Mouse (Mus musculus): ENCODE data around the gene Rapgef4. TPM values are rescaled to one million over a fixed set of nuclear protein-coding genes. Genes with fewer than 3 reads are reported as not detected.

Rapgef4 gene
- polyA plus RNA-seq, 1 experiment = 555 TPM

DNA sequence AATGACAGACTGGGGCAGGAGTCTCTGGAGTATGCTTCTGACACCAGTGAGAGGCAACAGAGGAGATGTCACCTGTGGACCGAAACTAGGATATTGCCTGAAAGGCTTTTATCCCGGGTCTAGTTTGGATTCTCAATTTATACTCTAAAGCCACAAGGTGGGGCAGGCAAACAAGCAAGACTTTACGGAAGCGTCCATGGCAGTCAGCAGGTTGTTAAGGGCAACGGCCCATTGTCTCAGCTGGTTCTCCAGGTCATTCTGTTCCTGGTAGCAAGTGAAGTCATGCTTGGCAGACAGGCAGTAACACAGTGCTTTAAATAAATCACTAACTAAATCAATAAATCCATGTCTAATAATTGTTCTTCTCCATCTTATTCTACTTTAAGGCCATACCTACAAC is 24.6 kb upstream of the Rapgef4 start:
- no peak for TF ChIP-seq POLR2A (IDR thresholded peaks at IDR 0.05; ENCODE audit: extremely low read depth, insufficient read depth, low read length)
- no peak for TF ChIP-seq CTCF (IDR thresholded peaks at IDR 0.05; ENCODE audit: extremely low read depth, insufficient read depth, low read length)
- Histone ChIP-seq H3K4me3 (ENCODE audit: insufficient read depth, low read length) (no peak overlapping the region), H3K4me1 (ENCODE audit: control insufficient read depth, insufficient read depth, low read length) (no peaks in the 10 kb centered on the region), H3K27ac (ENCODE audit: insufficient read depth, low read length) (no peak overlapping the region)

DNA sequence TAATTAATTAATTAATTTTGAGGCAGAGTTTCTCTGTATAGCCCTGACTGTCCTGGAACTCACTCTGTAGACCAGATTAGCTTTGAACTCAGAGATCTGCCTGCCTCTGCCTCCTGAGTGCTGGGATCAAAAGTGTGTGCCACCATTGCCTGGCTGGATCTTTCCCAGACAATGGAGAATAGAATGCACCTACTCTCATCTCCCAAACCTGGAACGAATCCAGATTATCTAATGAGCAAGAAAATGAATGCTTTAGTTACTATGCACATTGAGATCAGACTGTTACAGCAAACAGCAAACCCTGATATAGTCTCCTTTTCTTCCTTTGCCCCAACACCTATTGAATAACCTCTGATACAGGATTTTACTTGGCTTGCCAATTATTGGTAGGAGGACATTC is 23.1 kb upstream of the Rapgef4 start:
- H3K27ac ChIP-seq (ENCODE audit: insufficient read depth, low read length) = no peak overlapping the region
- no peak overlapping the region for H3K4me3 ChIP-seq (ENCODE audit: insufficient read depth, low read length)
- H3K4me1 ChIP-seq (ENCODE audit: control insufficient read depth, insufficient read depth, low read length) = no peaks in the 10 kb centered on the region
- no peak for TF ChIP-seq POLR2A (IDR thresholded peaks at IDR 0.05; ENCODE audit: extremely low read depth, insufficient read depth, low read length)
- TF ChIP-seq CTCF (IDR thresholded peaks at IDR 0.05; ENCODE audit: extremely low read depth, insufficient read depth, low read length) = no peak

DNA sequence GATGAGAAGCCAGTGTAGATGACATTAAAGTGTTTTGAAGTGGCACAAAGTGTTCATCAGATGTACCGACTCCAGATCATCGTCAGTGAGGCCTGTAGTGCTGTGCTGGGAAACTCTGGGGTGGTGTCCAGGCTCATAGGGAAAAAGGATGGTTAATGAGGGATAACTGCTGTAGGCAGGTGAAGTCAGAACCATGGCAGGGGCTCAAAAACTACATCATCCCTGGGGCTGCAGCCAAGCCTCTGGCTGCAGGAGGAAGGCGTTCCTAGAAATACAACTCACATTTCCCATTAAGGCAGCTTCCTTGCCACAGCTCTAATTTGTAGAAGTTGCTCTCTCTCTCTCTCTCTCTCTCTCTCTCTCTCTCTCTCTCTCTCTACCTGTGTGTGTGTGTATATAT is 22.6 kb upstream of the Rapgef4 start:
- H3K27ac ChIP-seq (ENCODE audit: insufficient read depth, low read length) = no peak overlapping the region
- no peak for TF ChIP-seq CTCF (IDR thresholded peaks at IDR 0.05; ENCODE audit: extremely low read depth, insufficient read depth, low read length)
- TF ChIP-seq POLR2A (IDR thresholded peaks at IDR 0.05; ENCODE audit: extremely low read depth, insufficient read depth, low read length) = no peak
- no peak overlapping the region for H3K4me3 ChIP-seq (ENCODE audit: insufficient read depth, low read length)
- no peaks in the 10 kb centered on the region for H3K4me1 ChIP-seq (ENCODE audit: control insufficient read depth, insufficient read depth, low read length)

DNA sequence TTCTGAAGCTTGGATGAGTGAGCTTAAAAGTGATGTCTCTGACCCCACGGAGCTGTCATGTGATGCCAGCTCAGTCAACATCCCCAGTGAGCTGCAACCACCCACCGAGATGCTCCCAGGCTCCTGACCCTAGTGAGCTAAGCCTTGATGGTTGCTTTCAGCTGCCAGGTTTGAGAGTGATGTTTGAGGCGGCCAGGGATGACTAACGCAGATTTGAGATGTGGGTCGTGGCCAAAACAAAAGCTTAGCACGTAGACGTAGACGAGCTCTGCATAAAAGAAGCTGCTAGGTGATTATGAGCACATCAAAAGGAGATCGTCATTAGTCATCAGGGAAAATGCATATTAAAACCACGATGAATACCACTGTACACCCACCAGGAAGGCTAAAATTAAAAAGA is 16.8 kb upstream of the Rapgef4 start:
- Histone ChIP-seq H3K27ac (ENCODE audit: insufficient read depth, low read length) (no peak overlapping the region), H3K4me1 (ENCODE audit: control insufficient read depth, insufficient read depth, low read length) (peaks cover 4% of the 10 kb centered on the region), H3K4me3 (ENCODE audit: insufficient read depth, low read length) (no peak overlapping the region)
- TF ChIP-seq CTCF (IDR thresholded peaks at IDR 0.05; ENCODE audit: extremely low read depth, insufficient read depth, low read length) (no peak), POLR2A (IDR thresholded peaks at IDR 0.05; ENCODE audit: extremely low read depth, insufficient read depth, low read length) (no peak)

DNA sequence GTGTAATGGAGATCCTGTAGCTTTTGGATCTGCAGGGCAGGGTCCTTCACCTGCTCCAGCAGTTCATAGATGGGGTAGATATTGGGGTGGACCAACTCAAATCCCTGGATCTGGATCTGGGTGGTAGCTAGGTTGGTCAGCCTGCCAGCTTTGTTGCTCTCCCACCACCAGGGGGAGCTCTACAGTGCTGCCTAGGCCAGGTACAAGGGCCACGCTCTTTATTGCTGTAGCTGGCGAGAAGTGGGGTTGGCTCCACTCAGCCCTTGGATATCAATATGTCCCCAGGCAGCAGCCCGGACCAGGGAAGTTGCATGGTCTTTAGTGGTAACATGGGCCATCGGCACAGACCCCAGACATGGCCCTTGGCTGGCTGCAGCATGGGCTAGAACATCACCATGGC is 15.6 kb upstream of the Rapgef4 start:
- H3K27ac ChIP-seq (ENCODE audit: insufficient read depth, low read length) = no peak overlapping the region
- H3K4me1 ChIP-seq (ENCODE audit: control insufficient read depth, insufficient read depth, low read length) = peaks cover 4% of the 10 kb centered on the region
- H3K4me3 ChIP-seq (ENCODE audit: insufficient read depth, low read length) = no peak overlapping the region
- no peak for TF ChIP-seq POLR2A (IDR thresholded peaks at IDR 0.05; ENCODE audit: extremely low read depth, insufficient read depth, low read length)
- TF ChIP-seq CTCF (IDR thresholded peaks at IDR 0.05; ENCODE audit: extremely low read depth, insufficient read depth, low read length) = peak; percentile 47; the same call in 1 of the 2 replicates

DNA sequence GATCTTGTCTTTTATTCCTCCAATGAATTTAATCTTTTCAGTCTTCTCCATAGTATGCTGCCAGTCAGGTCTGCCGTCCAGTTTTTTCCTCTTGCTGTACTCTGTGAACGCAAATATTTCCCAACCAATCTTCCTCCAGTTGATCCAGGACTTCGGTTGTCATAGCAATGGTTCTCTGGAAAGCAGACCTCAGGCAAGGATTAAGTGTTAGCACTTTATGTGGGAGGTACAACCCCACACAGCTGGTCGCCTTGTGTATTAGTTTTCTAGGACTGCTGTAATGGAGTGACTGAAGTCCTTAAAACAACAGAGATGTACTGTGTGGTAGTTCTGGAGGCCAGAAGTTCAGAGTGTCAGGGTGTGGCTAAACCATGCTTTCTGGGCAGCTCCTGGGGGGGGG is 14.3 kb upstream of the Rapgef4 start:
- H3K4me3 ChIP-seq (ENCODE audit: insufficient read depth, low read length) = no peak overlapping the region
- peaks cover 4% of the 10 kb centered on the region for H3K4me1 ChIP-seq (ENCODE audit: control insufficient read depth, insufficient read depth, low read length)
- TF ChIP-seq POLR2A (IDR thresholded peaks at IDR 0.05; ENCODE audit: extremely low read depth, insufficient read depth, low read length) (no peak), CTCF (IDR thresholded peaks at IDR 0.05; ENCODE audit: extremely low read depth, insufficient read depth, low read length) (no peak)
- no peak overlapping the region for H3K27ac ChIP-seq (ENCODE audit: insufficient read depth, low read length)

DNA sequence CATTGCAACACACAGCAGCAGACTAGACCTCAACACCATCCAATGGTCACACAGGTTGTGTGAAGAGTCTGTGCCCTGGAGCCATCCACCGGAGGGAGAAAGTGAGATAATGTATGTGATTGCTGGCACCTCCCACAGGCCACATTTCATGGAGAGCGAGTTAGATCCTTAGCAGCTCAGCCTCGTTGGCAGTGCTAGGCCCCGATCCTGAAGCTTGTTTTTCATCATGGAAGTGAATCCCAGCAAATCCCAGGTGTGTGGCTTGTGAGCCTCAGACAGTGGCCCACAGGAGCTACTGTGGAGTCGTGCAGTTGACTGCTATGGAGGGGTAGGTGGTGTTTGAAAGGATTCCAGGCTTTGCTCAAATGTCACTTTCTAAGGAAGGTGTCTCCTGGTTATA is 13.2 kb upstream of the Rapgef4 start:
- peaks cover 4% of the 10 kb centered on the region for H3K4me1 ChIP-seq (ENCODE audit: control insufficient read depth, insufficient read depth, low read length)
- TF ChIP-seq POLR2A (IDR thresholded peaks at IDR 0.05; ENCODE audit: extremely low read depth, insufficient read depth, low read length) (no peak), CTCF (IDR thresholded peaks at IDR 0.05; ENCODE audit: extremely low read depth, insufficient read depth, low read length) (no peak)

DNA sequence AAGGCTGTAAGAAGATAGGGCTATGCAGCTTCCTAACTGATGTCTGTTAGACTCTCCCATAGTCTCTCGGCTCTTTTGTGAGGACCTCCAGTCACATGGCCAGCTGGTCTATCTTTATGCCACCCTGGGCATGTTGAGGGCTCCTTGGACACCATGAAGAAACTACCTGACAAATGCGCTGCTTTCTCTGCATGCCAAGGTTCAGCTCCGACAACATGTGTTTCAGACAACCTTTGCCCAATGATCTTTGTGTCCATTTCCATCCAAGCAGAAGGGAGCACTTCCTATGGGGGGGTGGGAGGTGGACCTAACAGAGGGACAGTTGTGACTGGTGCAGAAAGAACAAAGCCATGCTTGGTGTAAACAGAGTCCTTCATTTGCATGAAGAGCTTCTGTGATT is 7.4 kb upstream of the Rapgef4 start:
- H3K27ac ChIP-seq (ENCODE audit: insufficient read depth, low read length) = no peak overlapping the region
- no peaks in the 10 kb centered on the region for H3K4me1 ChIP-seq (ENCODE audit: control insufficient read depth, insufficient read depth, low read length)
- no peak overlapping the region for H3K4me3 ChIP-seq (ENCODE audit: insufficient read depth, low read length)
- no peak for TF ChIP-seq POLR2A (IDR thresholded peaks at IDR 0.05; ENCODE audit: extremely low read depth, insufficient read depth, low read length)

More for the DNA sequence above, 13.2 kb upstream of the Rapgef4 start:
- no peak overlapping the region for H3K4me3 ChIP-seq (ENCODE audit: insufficient read depth, low read length)
- no peak overlapping the region for H3K27ac ChIP-seq (ENCODE audit: insufficient read depth, low read length)

DNA sequence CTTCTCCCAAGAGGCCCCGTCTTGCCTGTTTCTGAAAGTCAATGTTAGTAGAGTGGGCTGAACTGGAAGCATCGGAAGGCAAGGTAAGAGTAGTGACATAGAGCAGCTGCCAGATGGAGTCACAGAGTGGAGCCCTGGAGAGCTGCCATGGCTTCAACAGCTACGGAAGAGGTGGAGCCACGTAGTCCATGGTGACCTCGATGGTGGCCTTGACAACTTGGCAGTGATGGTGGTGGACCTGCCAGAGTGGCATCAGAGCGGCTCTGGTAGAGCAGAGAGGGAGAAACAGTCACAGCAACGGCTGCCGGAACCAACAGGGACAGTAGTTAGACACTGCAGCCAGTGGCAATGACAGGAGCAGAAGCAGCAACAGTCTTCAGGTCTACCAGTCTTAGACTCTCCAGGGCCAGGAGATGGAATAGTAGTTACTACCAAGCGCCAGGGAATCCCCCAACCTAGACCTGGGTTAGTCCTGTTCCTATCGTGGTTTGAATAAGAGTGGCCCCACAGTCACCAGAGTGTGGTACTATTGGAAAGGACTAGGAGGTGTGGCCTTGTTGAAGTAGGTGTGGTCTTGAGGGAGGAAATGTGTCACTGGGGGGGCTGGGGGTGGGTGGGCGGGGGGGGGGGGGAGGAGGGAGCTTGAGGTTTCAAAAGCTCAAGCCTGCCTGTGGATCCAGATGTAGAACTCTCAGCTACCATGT is 6.7 kb upstream of the Rapgef4 start:
- no peak overlapping the region for H3K27ac ChIP-seq (ENCODE audit: insufficient read depth, low read length)
- no peak for TF ChIP-seq POLR2A (IDR thresholded peaks at IDR 0.05; ENCODE audit: extremely low read depth, insufficient read depth, low read length)
- TF ChIP-seq CTCF (IDR thresholded peaks at IDR 0.05; ENCODE audit: extremely low read depth, insufficient read depth, low read length) = no peak
- H3K4me3 ChIP-seq (ENCODE audit: insufficient read depth, low read length) = no peak overlapping the region
- H3K4me1 ChIP-seq (ENCODE audit: control insufficient read depth, insufficient read depth, low read length) = no peaks in the 10 kb centered on the region

DNA sequence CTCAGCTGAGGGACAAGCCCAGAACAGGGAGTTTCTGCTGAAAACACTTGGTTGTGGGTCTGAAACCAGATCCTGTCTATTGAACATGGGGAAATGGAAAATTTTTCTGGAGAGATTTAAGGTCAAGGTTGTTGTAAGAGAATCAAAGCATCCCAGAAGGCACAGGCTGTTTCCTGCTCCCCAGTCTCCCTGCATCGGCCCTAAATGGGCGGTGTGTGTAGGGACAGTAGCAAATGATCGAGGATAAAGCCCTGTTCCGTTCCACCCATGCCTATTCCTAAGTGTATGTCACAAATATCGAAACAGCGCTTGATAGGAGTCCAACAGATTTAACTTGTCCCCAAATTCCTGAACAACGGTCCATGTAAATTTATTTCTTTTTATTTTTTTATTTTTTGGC is 1.1 kb upstream of the Rapgef4 start:
- Histone ChIP-seq H3K4me1 (ENCODE audit: control insufficient read depth, insufficient read depth, low read length) (peaks cover 4% of the 10 kb centered on the region), H3K27ac (ENCODE audit: insufficient read depth, low read length) (no peak overlapping the region), H3K4me3 (ENCODE audit: insufficient read depth, low read length) (no peak overlapping the region; the same call in 1 of the 2 replicates)
- TF ChIP-seq CTCF (IDR thresholded peaks at IDR 0.05; ENCODE audit: extremely low read depth, insufficient read depth, low read length) = no peak
- no peak for TF ChIP-seq POLR2A (IDR thresholded peaks at IDR 0.05; ENCODE audit: extremely low read depth, insufficient read depth, low read length)
